Mouse (Mus musculus) retina, embryonic 14.5 days (tissue): ENCODE data around the gene Fbxl5.

Experiments used
- DNase-seq: peaks from one replicate; pipeline ENCODE4 v3.0.0-alpha.2; 2015; ENCODE audit warnings: low spot score

Gene Fbxl5

GRCm38 (mm10) chr5:43827366-43827765 is 5.9 kb upstream of the Fbxl5 start:
- no peak for DNase-seq

- no peak for DNase-seq
These were observed 5.4 kb upstream of the Fbxl5 start for GRCm38 (mm10) chr5:43826883-43827282.

GRCm38 (mm10) chr5:43824580-43824979 is 3.1 kb upstream of the Fbxl5 start:
- no peak for DNase-seq

- DNase-seq, result no peak
These were observed 1.4 kb upstream of the Fbxl5 start for GRCm38 (mm10) chr5:43822824-43823223.

- DNase-seq, result no peak
These were observed 761 bp upstream of the Fbxl5 start for GRCm38 (mm10) chr5:43822199-43822598.

- DNase-seq, result no peak
These were observed 653 bp downstream of the Fbxl5 start for GRCm38 (mm10) chr5:43820785-43821184.

- no peak for DNase-seq
These were observed 2.7 kb downstream of the Fbxl5 start, which contains the start of gene Bst1 for GRCm38 (mm10) chr5:43818695-43819094. TSS of gene Bst1 (plus strand) at chr5:43818885.

GRCm38 (mm10) chr5:43815769-43816168 is 5.7 kb downstream of the Fbxl5 start:
- no peak for DNase-seq

- no peak for DNase-seq
These were observed 6.9 kb downstream of the Fbxl5 start for GRCm38 (mm10) chr5:43814536-43814935.

- no peak for DNase-seq
These were observed 10.9 kb downstream of the Fbxl5 start for GRCm38 (mm10) chr5:43810427-43811062.

GRCm38 (mm10) chr5:43807744-43808696 is 13.4 kb downstream of the Fbxl5 start:
- peak; percentile 87 for DNase-seq

GRCm38 (mm10) chr5:43806914-43807313 is 14.5 kb downstream of the Fbxl5 start:
- DNase-seq, result no peak

GRCm38 (mm10) chr5:43806340-43806739 is 15.1 kb downstream of the Fbxl5 start:
- DNase-seq, result no peak

- DNase-seq, result no peak
These were observed 16.0 kb downstream of the Fbxl5 start for GRCm38 (mm10) chr5:43805401-43805800.

GRCm38 (mm10) chr5:43801798-43802197 is 19.6 kb downstream of the Fbxl5 start:
- DNase-seq, result no peak

GRCm38 (mm10) chr5:43801253-43801652 is 20.2 kb downstream of the Fbxl5 start:
- DNase-seq, result no peak

GRCm38 (mm10) chr5:43800700-43801099 is 20.7 kb downstream of the Fbxl5 start:
- no peak for DNase-seq

GRCm38 (mm10) chr5:43799530-43799929 is 21.9 kb downstream of the Fbxl5 start:
- DNase-seq, result no peak

- DNase-seq, result no peak
These were observed 29.1 kb downstream of the Fbxl5 start for GRCm38 (mm10) chr5:43792354-43792753.

- DNase-seq, result no peak
These were observed 33.3 kb downstream of the Fbxl5 start for GRCm38 (mm10) chr5:43787976-43788752.

- no peak for DNase-seq
These were observed 34.8 kb downstream of the Fbxl5 start for GRCm38 (mm10) chr5:43786607-43787006.

GRCm38 (mm10) chr5:43783996-43784395 is 37.4 kb downstream of the Fbxl5 start:
- no peak for DNase-seq
